Mouse (Mus musculus): ENCODE measurements around the gene Rtn4ip1. TPM values are rescaled to one million over a fixed set of nuclear protein-coding genes. Genes with fewer than 3 reads are reported as not detected.

Gene Rtn4ip1
- polyA plus RNA-seq, 1 experiment from 2014 or later: 15.9 TPM

Other genes with a start within 250 kb of the Rtn4ip1 start
- 22.7 and 24.1 TPM in 2 replicates for gene Qrsl1, start 62 bp upstream of the Rtn4ip1 start, polyA plus RNA-seq (2016; fragmentation: Nextera tagmentation; extraction: Ambion mirVana)
- gene Crybg1, start 247.0 kb downstream of the Rtn4ip1 start, polyA plus RNA-seq (2016; fragmentation: Nextera tagmentation; extraction: Ambion mirVana): 0.20 and 0.39 TPM in 2 replicates